Comparison of ENCODE assay signal across 1 mouse cellular context in genomic region chr11:7238546-7238945, GRCm38 (mm10).
TF ChIP-seq lines count a peak whose summit lies in the region.

No protein-coding gene starts in this region.

TF ChIP-seq in myocyte, 11 proteins besides CTCF, POLR2A, EP300 and RAD21 (continued from another document):
- no peak for TF ChIP-seq SRF (IDR thresholded peaks at IDR 0.05; ENCODE audit: control insufficient read depth, insufficient read length, low read depth)
- no peak for TF ChIP-seq MAX (IDR thresholded peaks at IDR 0.05; ENCODE audit: low read depth)
- TF ChIP-seq MYOG (IDR thresholded peaks at IDR 0.05; ENCODE audit: control insufficient read depth in 1 of 3, insufficient read depth in 1 of 3, insufficient read length in 2 of 3, low read depth in 2 of 3) = no peak
- no peak for TF ChIP-seq E2F4 (IDR thresholded peaks at IDR 0.05; ENCODE audit: insufficient read depth)
